ENCODE assay signal across 12 mouse cellular contexts in genomic region chr11:53742353-53742752, GRCm38 (mm10). TPM values are rescaled to one million over a fixed set of nuclear protein-coding genes. Genes with fewer than 3 reads are reported as not detected.
DNase-seq lines count a peak whose midpoint lies in the region; TF ChIP-seq lines count a peak whose summit lies in the region.
"Had no signal": no experiment of that assay in that cellular context is flagged by ENCODE, and none has a peak within 500 bp of the region (broad histone marks: within the 10 kb centered on the region; RNA-seq: fewer than 3 reads in every experiment).

No protein-coding gene starts in this region.

- DNase-seq in embryo, embryonic 10.5 days (ENCODE audit: low spot score), result peak; percentile 35
- DNase-seq in embryo, embryonic 9.5 days (ENCODE audit: extremely low spot score), result no peak
- peak; percentile 11 to 31 for DNase-seq in kidney, postnatal 4 days
- no peak for DNase-seq in kidney, postnatal 25 days
- DNase-seq in lung, postnatal 36 days, result peak; percentile 58
- DNase-seq in right cerebral cortex, adult 2 months (ENCODE audit: low spot score in 2 of 2), result no peak
- no peak for DNase-seq in right cerebral cortex, adult 18-20 months
- DNase-seq: cerebellum, postnatal 36 days; gastrocnemius, postnatal 10 days had no signal

- TF ChIP-seq CTCF in cortical plate, adult 2 months (IDR thresholded peaks at IDR 0.05; ENCODE audit: extremely low read depth, insufficient read depth, low read length), result peak; percentile 19; the same call in 1 of the 2 replicates

- TF ChIP-seq POLR2A in cortical plate, adult 2 months (IDR thresholded peaks at IDR 0.05; ENCODE audit: extremely low read depth, insufficient read depth, low read length), result no peak

- H3K4me3 ChIP-seq in cortical plate, adult 2 months (ENCODE audit: insufficient read depth, low read length), result no peak overlapping the region

- H3K4me1 ChIP-seq in cortical plate, adult 2 months (ENCODE audit: control insufficient read depth, insufficient read depth, low read length), result no peaks in the 10 kb centered on the region

- no peak overlapping the region for H3K27ac ChIP-seq in cortical plate, adult 2 months (ENCODE audit: insufficient read depth, low read length)

RNA-seq across cellular contexts. Expression of gene Il5, which starts 21.8 kb away (rescaled TPM):
- 0.15 and 0.34 TPM in 2 replicates for polyA plus RNA-seq in cortical plate, adult 2 months (2012; rRNA removed)
- polyA plus RNA-seq: C2C12; liver, adult 2 months had no signal

RNA-seq across cellular contexts. Expression of gene Irf1, which starts 27.5 kb away (rescaled TPM):
- 10.9 and 13.8 TPM in 2 replicates for polyA plus RNA-seq in cortical plate, adult 2 months (2012; rRNA removed)

RNA-seq across cellular contexts. Expression of gene Gm17334, which starts 30.6 kb away (rescaled TPM):
- polyA plus RNA-seq in cortical plate, adult 2 months (2012; rRNA removed), result 1.4 and 2.3 TPM in 2 replicates

RNA-seq across cellular contexts. Expression of gene Rad50, which starts 35.2 kb away (rescaled TPM):
- polyA plus RNA-seq in cortical plate, adult 2 months (2012; rRNA removed), result 6.1 and 6.8 TPM in 2 replicates

Comparison
In these comparisons a context has a peak if more than half of its experiments do, and no peak if none do; other contexts are left out.
1. DNase-seq: peak in embryo, embryonic 10.5 days (single experiment), kidney, postnatal 4 days (2 of 2) and lung, postnatal 36 days (single experiment); none in embryo, embryonic 9.5 days (single experiment), kidney, postnatal 25 days (0 of 2), right cerebral cortex, adult 2 months (0 of 2) and right cerebral cortex, adult 18-20 months (single experiment).